Mouse (Mus musculus) forebrain, embryonic 10.5 days (tissue): ENCODE measurements around the gene Btbd9. TPM values are rescaled to one million over a fixed set of nuclear protein-coding genes. Genes with fewer than 3 reads are reported as not detected.

Experiments used
- DNase-seq: peaks from one replicate; pipeline ENCODE4 v3.0.0-alpha.2; 2017; ENCODE audit warnings: low spot score; ENCODE audit errors: extremely low spot score
- H3K27ac ChIP-seq: fragments of 300-500 bp; sonication (generic); 2 replicates; pipeline ENCODE4 v1.5.1; 2016; ENCODE audit warnings: mild to moderate bottlenecking
- H3K27me3 ChIP-seq: fragments of 300-500 bp; sonication (generic); 2 replicates; pipeline ENCODE4 v1.6.1; 2016; ENCODE audit warnings: mild to moderate bottlenecking; ENCODE audit not compliant: poor library complexity, severe bottlenecking
- H3K36me3 ChIP-seq: fragments of 300-500 bp; sonication (generic); replicated peaks from 2 replicates; pipeline ENCODE4 v1.6.1; 2016; ENCODE audit warnings: mild to moderate bottlenecking, moderate library complexity
- H3K4me1 ChIP-seq: fragments of 300-500 bp; sonication (generic); 2 replicates; pipeline ENCODE4 v1.6.1; 2016
- H3K4me3 ChIP-seq: fragments of 300-500 bp; sonication (generic); 2 replicates; pipeline ENCODE4 v1.5.1; 2016; ENCODE audit warnings: mild to moderate bottlenecking, moderate library complexity
- H3K9me3 ChIP-seq: fragments of 300-500 bp; sonication (generic); 2 replicates; pipeline ENCODE4 v1.6.1; 2016; ENCODE audit warnings: mild to moderate bottlenecking, moderate library complexity
- WGBS: fragments of 180-500 bp; shearing (Covaris S2); methylation state at CpG from one replicate; pipeline ENCODE4 v1.1.7; 2016; 5-methylcytosine and 5-hydroxymethylcytosine counted together
- polyA plus RNA-seq: library from polyadenylated mRNA; unstranded; fragments of >200 nt; fragmentation: Nextera tagmentation; extraction: Ambion mirVana; gene quantifications from 2 replicates; pipeline ENCODE4 v1.2.1, GENCODE M21; 2016

Gene Btbd9
- polyA plus RNA-seq, 1 experiment from 2014 or later: 57.8 TPM

DNA sequence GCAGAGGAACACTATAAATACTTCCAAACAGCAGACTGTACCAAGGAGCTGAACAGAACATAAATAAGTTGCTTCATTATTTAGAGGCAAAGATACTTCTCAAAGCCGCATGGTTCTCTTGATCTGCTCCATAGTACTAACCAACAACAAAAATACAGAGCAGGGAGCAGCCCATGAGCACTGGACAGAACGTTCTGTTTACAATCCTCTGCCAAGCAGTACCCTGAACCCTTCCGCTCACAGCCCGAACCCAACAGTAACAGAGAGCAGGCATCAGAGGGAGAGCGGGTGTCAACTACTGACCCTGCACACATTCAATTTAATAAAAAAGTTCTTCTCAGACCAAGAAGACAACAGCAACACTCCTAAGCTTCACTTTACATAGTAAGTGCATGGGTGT is 117.4 kb downstream of the Btbd9 start:
- no peak for DNase-seq
- Histone ChIP-seq H3K4me1 (peaks cover 40% of the 10 kb centered on the region), H3K4me3 (no peak overlapping the region), H3K27ac (no peak overlapping the region), H3K9me3 (no peaks in the 10 kb centered on the region), H3K36me3 (no peaks in the 10 kb centered on the region), H3K27me3 (no peaks in the 10 kb centered on the region)
- WGBS: 94% methylated on average over 5 of the region's 5 CpGs

DNA sequence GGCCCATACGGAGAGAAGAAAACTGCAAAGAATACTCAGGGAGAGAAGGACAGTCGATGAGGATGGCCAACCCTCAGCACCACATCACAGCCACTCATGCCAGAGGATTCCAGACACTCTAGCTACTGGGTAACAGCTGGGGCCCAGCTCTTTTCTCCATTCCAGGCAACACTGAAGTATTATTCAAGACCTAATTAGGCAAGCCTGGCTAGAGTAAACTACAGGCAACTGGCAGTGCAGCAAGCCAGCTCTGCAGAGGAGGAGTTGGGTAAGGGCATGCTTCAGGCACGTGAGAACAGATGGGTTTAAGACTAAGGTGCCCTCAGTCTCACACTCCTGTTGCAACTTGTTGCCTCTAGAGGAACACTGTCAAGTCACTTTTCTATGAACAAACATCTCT is 118.0 kb downstream of the Btbd9 start:
- no peak for DNase-seq
- Histone ChIP-seq H3K27ac (no peak overlapping the region), H3K4me1 (peaks cover 37% of the 10 kb centered on the region), H3K27me3 (no peaks in the 10 kb centered on the region), H3K9me3 (no peaks in the 10 kb centered on the region), H3K36me3 (no peaks in the 10 kb centered on the region), H3K4me3 (no peak overlapping the region)
- 83% methylated on average over 3 of the region's 3 CpGs for WGBS

DNA sequence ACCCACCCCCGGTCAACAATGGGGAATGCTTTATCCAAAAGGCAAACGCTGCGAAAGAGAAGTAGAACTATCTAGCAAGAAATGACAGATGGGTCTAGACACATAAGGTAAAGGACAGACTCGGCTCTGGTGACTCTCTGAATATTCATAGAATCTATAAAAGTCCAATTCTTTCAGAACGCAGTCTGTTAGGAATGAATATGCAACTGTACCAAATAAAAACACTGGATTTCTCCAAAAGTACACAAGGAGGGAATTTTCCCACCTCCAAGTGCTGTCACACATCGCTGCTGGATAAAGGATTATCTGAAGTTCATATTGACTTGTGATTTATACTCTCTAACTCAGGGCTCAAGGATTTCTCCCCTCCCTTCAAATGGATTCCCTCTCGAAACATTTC is 118.8 kb downstream of the Btbd9 start:
- peaks cover 33% of the 10 kb centered on the region for H3K4me1 ChIP-seq
- no peaks in the 10 kb centered on the region for H3K27me3 ChIP-seq
- H3K27ac ChIP-seq: no peak overlapping the region
- H3K9me3 ChIP-seq: no peaks in the 10 kb centered on the region
- 91% methylated on average over 7 of the region's 7 CpGs for WGBS
- no peak for DNase-seq
- H3K36me3 ChIP-seq: no peaks in the 10 kb centered on the region
- no peak overlapping the region for H3K4me3 ChIP-seq

DNA sequence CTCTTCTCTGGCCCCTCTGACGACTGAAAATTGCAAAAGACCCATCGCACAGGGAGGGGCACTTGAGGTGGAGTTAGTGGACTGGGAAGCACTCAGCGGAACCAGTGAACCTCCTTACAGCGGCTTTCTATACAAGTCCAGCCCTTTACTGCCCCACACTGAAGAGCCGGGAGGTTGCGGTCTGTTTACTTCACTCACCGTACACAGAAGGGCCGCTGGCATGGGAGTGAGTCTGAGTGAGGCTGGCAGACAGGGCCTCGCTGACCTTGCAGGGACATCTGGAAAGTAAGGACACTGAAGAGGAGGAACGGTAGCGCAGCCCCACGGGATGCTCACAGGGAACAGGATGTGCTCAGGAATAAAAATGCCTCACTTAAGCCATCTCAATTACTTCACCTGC is 120.0 kb downstream of the Btbd9 start:
- H3K9me3 ChIP-seq: no peaks in the 10 kb centered on the region
- no peak overlapping the region for H3K27ac ChIP-seq
- no peaks in the 10 kb centered on the region for H3K27me3 ChIP-seq
- H3K4me1 ChIP-seq: peaks cover 33% of the 10 kb centered on the region
- DNase-seq: no peak
- 75% methylated on average over 12 of the region's 12 CpGs for WGBS
- no peaks in the 10 kb centered on the region for H3K36me3 ChIP-seq
- H3K4me3 ChIP-seq: no peak overlapping the region

DNA sequence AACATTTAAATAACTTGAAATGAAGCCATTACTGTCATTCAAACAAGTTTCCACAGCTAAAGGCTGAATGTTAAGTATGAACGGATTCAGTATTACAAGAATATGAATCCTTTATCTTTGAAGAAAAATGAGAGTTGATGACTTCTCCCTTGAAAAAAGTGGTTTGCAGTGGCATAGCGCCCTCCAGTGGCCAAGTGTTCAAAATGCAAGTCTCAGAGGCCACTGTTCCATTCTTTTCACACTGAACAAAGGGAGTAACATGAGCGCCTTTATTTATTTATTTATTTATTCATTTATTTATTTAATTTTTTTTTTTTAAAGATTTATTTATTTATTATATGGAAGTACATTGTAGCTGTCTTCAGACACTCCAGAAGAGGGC is 121.4 kb downstream of the Btbd9 start:
- Histone ChIP-seq H3K27me3 (no peaks in the 10 kb centered on the region), H3K4me1 (peaks cover 33% of the 10 kb centered on the region), H3K9me3 (no peaks in the 10 kb centered on the region), H3K4me3 (no peak overlapping the region), H3K36me3 (no peaks in the 10 kb centered on the region), H3K27ac (no peak overlapping the region)
- DNase-seq: peak; percentile 79
- WGBS: 28% methylated on average over 3 of the region's 3 CpGs

DNA sequence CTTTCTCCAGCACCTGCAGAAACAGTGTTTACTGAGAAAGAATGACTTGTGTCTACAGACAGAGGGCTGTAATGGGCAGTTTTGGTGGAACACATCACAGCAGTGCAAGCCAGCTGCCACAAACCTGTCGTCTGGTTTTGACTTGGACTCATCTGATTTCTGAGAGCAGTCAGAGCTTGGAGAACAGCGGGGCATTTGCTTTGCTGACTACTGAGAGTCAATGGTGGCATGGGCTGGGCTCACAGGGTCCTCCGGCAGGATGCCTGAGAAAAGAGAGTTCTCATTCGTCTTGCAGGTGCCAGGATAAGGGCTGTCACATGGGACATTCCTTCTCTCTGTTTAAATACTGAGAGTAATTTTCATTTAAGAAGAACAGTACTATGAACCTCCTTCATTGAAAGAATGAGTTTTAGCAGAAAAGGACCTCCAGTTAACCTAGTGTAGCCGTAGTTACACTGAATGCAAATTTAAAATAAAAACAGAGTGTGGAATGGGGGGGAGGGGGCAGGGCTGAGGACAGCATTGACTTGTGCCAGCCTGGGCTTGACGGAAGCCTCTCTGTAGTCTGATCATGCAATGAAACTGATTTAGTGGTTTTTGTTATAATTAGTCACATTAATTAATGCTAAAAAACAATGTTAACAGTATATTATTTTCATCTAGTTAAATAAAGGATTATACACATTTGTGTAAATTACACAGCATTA is 122.0 kb downstream of the Btbd9 start:
- Histone ChIP-seq H3K27me3 (no peaks in the 10 kb centered on the region), H3K9me3 (no peaks in the 10 kb centered on the region), H3K36me3 (no peaks in the 10 kb centered on the region), H3K4me1 (peaks cover 33% of the 10 kb centered on the region), H3K27ac (no peak overlapping the region), H3K4me3 (no peak overlapping the region)
- no peak for DNase-seq
- WGBS: 61% methylated on average over 6 of the region's 6 CpGs

DNA sequence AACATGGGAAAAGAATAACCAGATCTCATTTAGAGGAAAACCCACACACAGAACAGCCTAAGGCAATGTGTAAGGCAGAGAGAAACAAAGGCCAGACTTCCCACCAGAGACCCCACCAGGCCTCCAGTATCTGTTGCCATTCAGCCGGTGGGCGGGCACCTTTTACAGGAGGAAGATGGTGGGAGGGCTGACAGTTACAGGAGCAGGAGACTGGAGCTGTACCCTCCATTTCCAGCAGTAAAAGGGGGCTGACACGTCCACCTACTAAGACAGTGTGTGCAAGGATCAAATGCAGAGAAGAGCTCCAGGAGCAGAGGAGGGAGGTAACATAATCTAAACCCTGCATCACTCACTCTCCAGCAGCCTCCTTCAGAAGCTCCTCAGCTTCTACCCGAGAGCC is 123.0 kb downstream of the Btbd9 start:
- Histone ChIP-seq H3K27ac (no peak overlapping the region), H3K4me3 (no peak overlapping the region), H3K9me3 (no peaks in the 10 kb centered on the region), H3K4me1 (peaks cover 30% of the 10 kb centered on the region), H3K36me3 (no peaks in the 10 kb centered on the region), H3K27me3 (no peaks in the 10 kb centered on the region)
- DNase-seq: no peak
- 73% methylated on average over 4 of the region's 4 CpGs for WGBS

DNA sequence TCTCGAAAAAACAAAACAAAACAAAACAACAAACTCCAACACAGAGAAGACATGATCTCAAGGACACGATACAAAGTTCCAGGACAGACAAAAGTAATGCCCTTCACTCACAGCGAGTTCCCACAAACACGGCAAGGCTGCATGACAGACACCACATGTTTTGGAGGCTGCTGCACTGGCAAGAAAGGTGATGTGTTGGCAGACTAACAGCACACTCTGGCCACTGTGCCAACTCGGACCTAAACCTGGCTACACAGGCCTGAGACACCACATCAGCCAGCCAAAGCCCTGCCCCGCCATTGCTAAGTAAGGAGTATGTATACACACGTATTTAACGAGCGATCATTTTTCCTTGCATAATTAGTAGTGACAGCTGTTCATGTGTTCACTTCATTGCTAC is 123.9 kb downstream of the Btbd9 start:
- no peak for DNase-seq
- 96% methylated on average over 9 of the region's 9 CpGs for WGBS
- H3K36me3 ChIP-seq: no peaks in the 10 kb centered on the region
- H3K27me3 ChIP-seq: no peaks in the 10 kb centered on the region
- no peak overlapping the region for H3K4me3 ChIP-seq
- no peaks in the 10 kb centered on the region for H3K9me3 ChIP-seq
- no peak overlapping the region for H3K27ac ChIP-seq
- peaks cover 21% of the 10 kb centered on the region for H3K4me1 ChIP-seq

DNA sequence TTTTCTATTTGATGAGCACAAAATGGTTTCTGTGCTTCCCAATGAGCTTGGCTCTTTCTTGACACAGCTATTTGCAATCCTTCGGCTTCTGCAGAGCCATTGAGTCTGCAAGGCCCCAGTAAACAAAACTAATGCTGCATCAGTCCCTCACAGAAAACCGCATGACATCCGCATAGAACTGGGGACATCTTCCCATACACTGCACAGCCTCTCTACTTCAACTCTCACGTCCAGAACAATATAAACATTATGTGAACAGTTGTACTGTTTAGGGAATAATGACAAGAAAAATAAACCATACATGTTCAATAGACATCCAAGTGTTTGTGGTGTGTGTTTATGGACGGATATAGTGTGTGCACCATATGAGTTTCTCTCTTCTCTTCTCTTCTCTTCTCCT is 127.7 kb downstream of the Btbd9 start:
- no peaks in the 10 kb centered on the region for H3K27me3 ChIP-seq
- no peak overlapping the region for H3K27ac ChIP-seq
- H3K36me3 ChIP-seq: peaks cover 6% of the 10 kb centered on the region; the same call in 1 of the 2 replicates
- H3K9me3 ChIP-seq: no peaks in the 10 kb centered on the region
- no peak overlapping the region for H3K4me3 ChIP-seq
- WGBS: 92% methylated on average over 5 of the region's 5 CpGs
- peaks cover 8% of the 10 kb centered on the region for H3K4me1 ChIP-seq
- no peak for DNase-seq

DNA sequence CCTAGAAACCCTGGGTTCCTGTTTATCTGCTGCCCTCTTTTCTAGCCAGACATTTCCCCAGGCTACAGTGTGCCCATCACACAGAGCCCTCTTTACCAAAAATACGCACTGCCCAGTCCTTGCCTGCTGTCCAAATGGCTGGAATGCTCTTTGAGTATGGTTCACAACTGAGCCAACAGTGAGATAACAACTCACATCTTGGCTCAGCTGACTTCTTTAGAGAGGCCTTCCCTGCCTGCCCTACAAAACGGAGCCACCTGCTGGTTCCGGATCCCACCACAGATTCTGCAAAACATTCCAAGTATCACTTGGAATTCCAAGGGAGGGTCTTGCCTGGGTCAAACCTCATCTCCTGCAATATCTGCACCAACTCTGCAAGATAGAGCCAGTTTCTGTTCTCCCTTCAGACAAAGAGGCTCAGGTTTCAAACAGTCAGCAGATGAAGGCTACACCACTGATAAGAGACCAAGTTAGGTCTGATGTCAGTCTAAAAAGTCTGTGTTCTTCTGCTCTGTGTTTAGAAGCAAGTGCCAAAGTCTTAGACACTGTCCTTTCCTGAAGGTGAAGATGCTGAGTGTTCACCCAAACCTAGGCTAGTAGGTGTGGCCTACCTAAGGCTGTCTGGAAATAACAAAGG is 130.4 kb downstream of the Btbd9 start:
- H3K4me3 ChIP-seq: no peak overlapping the region
- no peak overlapping the region for H3K27ac ChIP-seq
- DNase-seq: no peak

DNA sequence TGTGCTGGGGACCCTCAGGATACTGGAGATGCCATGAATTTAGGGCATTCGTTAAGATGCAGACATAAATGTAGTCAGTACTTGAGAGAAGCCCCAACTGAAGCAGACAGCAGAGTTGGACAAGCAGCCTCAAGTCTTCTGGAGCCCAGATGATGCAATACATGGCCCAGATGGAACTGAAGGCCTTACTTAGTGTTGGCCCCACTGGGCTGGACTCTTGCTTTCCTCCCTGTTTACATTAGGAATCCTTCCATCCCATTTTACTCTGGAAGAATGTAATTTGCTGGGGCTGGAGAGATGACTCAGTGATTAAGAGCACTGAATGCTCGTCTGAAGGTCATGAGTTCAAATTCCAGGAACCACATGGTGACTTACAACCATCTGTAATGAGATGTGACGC is 136.6 kb downstream of the Btbd9 start:
- peaks cover 21% of the 10 kb centered on the region for H3K4me1 ChIP-seq
- H3K36me3 ChIP-seq: peaks cover 6% of the 10 kb centered on the region; the same call in 1 of the 2 replicates
- H3K27me3 ChIP-seq: no peaks in the 10 kb centered on the region
- no peak overlapping the region for H3K4me3 ChIP-seq
- no peak for DNase-seq
- WGBS: 84% methylated on average over 3 of the region's 3 CpGs
- no peak overlapping the region for H3K27ac ChIP-seq
- H3K9me3 ChIP-seq: no peaks in the 10 kb centered on the region

More for the DNA sequence above, 130.4 kb downstream of the Btbd9 start:
- H3K27me3 ChIP-seq: no peaks in the 10 kb centered on the region
- WGBS: 94% methylated on average over 3 of the region's 3 CpGs
- H3K9me3 ChIP-seq: no peaks in the 10 kb centered on the region
- peaks cover 6% of the 10 kb centered on the region; the same call in 1 of the 2 replicates for H3K36me3 ChIP-seq
- H3K4me1 ChIP-seq: no peaks in the 10 kb centered on the region

DNA sequence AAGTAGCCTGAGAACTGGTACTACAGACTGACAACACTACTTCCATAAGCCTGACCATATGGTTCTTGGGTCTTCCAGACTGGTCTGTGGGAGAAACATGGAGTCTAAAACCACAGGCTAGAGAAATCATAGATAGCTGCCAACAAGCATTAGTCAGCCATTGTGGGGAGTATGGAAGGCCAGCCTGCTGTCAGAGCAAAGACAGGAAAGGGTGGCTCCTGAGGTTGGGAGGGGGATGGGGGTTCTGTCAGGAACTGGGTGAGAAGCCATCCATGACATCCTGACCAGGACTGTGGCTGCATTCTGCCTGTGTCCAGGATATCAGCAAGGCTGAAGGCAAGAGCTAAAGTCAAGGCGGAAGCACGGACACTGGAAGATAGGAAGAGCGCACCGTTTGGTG is 137.5 kb downstream of the Btbd9 start:
- Histone ChIP-seq H3K4me1 (peaks cover 21% of the 10 kb centered on the region), H3K9me3 (no peaks in the 10 kb centered on the region), H3K27me3 (no peaks in the 10 kb centered on the region), H3K27ac (no peak overlapping the region), H3K4me3 (no peak overlapping the region), H3K36me3 (no peaks in the 10 kb centered on the region)
- DNase-seq: no peak
- WGBS: 92% methylated on average over 4 of the region's 4 CpGs

DNA sequence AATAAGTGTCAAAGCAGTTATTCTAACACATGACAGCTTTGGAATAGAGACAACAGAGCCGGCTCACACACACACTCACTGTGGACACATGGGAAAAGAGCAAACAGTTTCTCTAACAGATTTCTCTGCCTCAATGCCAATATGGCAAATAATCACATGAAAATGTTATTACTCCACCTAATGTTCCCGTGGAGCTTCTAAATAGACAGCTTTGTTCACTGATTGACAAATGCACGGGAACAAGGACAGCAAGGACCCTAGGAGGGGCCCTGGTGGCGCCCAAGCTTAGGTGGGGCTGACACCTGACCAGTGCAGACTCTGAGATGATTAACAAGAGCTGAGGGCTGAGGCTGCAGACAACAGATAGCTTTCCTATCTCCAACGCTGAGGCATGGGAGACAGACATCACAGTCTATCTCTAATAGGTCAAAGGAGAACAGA is 140.2 kb downstream of the Btbd9 start:
- Histone ChIP-seq H3K4me3 (no peak overlapping the region), H3K27me3 (no peaks in the 10 kb centered on the region), H3K9me3 (no peaks in the 10 kb centered on the region), H3K27ac (no peak overlapping the region), H3K4me1 (peaks cover 25% of the 10 kb centered on the region), H3K36me3 (no peaks in the 10 kb centered on the region)
- 77% methylated on average over 5 of the region's 5 CpGs for WGBS
- DNase-seq: no peak
